Mouse (Mus musculus) granulocyte monocyte progenitor cell, adult 5-6 weeks (primary cell): ENCODE results near the gene Cers3. TPM values are rescaled to one million over a fixed set of nuclear protein-coding genes. Genes with fewer than 3 reads are reported as not detected.

Experiments used
- ATAC-seq: replicated peaks from 2 replicates; pipeline ENCODE4 v1.8.0; 2016; ENCODE audit warnings: mild to moderate bottlenecking, moderate TSS enrichment, inconsistent platforms; ENCODE audit not compliant: poor library complexity, severe bottlenecking
- total RNA-seq, 2 experiments: library from RNA; stranded (forward) in 1 of 2; stranded (reverse) in 1 of 2; fragments of 200-712, 200-1000 nt in 1 of 2; fragments of >200 nt in 1 of 2; fragmentation: Nextera tagmentation in 1 of 2; gene quantifications; 2 replicates each; pipeline ENCODE4 v1.2.3; 2014 to 2017

Cers3 gene
- not detected in 2 replicates for total RNA-seq (2014; fragmentation: Nextera tagmentation)
- total RNA-seq (2017), result not detected in 2 replicates

- peak; percentile 27; the same call in 1 of the 2 replicates for ATAC-seq
Measured at GRCm38 (mm10) chr7:66743377-66743781, at the start of gene Cers3. Cers3 (plus strand) TSS chr7:66743504.

DNA sequence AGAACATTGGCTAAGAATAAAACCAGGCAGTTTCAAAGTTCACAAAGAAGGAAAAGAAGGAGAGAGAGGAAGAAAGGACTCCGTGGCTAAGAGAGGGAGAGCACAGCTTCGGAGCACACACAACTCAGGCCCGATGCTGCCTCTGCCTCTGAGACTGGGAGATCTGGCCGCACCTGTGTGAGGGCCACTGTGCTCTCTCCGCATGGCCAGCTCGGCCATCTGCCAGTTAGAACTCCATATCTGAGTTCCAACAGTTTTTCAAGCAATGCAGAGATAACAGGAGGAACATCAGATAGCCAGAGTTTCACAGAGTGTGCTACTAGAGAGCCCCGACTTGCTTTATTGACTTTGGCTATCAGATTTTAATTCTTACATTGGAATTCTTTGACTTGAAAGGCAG, 48.8 kb upstream of the Cers3 start:
- ATAC-seq, result no peak

- ATAC-seq, result no peak
Measured at GRCm38 (mm10) chr7:66702721-66703120, 40.6 kb upstream of the Cers3 start.

DNA sequence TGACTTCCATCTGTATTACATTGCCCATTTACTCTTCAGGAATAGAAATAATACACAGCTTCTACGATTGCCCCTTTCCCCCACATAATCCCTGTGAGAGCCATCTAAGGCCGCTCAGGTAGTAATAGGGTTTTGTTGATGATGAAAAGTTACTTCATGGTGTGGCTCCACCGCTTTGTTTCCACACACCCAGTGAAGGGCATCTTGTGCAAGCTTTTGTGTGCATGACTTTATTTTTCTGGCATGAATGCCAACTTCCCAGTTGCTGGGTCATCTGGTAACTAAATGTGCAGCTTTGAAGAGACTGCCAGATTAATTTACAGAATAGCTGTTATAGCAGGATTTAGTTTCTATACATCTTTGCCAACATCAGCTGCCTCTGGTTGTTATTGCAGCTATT, 38.7 kb upstream of the Cers3 start:
- ATAC-seq, result peak; percentile 67

GRCm38 (mm10) chr7:66711166-66711565, 32.1 kb upstream of the Cers3 start:
- no peak for ATAC-seq

DNA sequence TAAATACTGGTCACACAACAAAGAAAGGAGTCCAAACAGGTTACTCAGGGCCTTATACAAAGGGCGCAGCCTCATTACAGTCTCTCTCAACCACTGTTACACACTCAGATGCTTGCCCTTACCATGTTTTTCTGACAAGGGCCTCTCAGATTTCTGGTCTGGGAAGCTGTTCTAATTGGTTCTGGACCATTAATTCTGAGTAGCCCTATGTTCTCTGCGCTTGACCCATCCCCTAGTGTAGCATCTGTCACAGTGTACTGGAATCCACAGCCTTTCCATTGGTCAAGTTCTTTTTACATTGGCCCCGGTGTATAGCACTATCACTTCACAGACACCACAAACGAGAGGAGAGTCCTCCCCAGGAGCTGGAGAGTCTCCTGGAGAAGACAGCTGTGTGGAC, 18.8 kb upstream of the Cers3 start:
- ATAC-seq, result no peak

DNA sequence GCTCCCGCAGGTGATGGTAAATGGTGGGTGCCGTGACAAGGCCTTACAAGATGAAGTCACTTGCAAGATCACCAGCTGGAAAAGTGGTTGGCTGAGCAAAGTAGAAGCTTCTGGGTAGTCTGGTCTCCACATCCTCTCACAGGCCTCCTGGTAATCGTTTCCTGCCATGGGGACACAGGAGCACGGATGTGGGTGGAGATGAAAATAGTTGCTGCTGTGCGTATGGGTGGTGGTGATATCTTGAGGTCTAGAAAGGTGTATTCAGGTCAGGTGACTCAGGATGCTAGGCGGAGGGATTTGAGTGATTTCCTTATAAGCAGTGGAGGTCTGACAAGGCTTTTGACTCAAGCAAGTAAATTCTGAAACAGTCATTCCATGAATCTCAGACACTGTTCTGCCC, 18.4 kb upstream of the Cers3 start:
- ATAC-seq, result no peak

DNA sequence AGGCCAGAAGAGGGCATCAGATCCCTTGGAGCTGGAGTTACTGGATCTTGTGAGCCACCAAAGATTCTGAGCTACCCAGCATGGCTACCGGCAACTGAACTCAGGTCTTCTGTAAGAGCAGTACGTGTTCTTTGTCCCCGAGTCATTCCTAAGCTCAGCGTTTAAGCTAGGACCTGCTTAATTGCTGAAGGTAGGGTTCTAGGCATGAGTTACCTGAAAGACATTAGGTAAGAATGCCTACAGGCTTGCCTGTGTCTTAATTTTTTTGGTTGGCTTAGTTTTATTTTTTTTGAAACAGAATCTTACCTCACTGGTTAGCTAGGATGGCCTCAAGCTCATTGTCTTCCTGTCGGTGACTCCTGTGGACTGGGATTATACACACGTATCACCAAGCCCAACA, 15.2 kb upstream of the Cers3 start:
- no peak for ATAC-seq

DNA sequence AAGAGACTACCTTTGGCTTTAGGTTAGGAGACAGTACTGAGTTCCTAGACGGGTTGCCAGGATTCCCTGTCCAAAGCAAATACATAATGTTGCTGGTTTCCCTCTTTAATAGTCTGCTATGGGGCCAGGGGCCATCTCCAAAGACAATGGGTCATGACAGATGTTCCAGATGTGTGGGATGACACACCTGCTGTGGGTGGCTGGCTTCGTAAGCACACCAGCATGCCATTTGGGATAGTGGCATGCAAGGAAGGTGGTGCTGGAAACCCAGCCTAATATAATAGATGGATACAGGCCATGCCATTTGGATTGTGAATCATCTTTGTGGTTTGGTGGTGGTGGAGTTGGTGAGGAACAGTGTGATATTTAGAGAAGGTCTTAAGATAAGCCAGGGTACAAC, 14.1 kb upstream of the Cers3 start:
- ATAC-seq, result no peak

- ATAC-seq, result no peak
Measured at GRCm38 (mm10) chr7:66733431-66733830, 9.9 kb upstream of the Cers3 start.

- no peak for ATAC-seq
Measured at GRCm38 (mm10) chr7:66733882-66734281, 9.4 kb upstream of the Cers3 start.

GRCm38 (mm10) chr7:66734466-66734865, 8.8 kb upstream of the Cers3 start:
- ATAC-seq, result no peak

GRCm38 (mm10) chr7:66734993-66735392, 8.3 kb upstream of the Cers3 start:
- ATAC-seq, result no peak

- ATAC-seq, result no peak
Measured at GRCm38 (mm10) chr7:66737418-66737817, 5.9 kb upstream of the Cers3 start.

GRCm38 (mm10) chr7:66741008-66741407, 2.3 kb upstream of the Cers3 start:
- peak; percentile 33; the same call in 1 of the 2 replicates for ATAC-seq

DNA sequence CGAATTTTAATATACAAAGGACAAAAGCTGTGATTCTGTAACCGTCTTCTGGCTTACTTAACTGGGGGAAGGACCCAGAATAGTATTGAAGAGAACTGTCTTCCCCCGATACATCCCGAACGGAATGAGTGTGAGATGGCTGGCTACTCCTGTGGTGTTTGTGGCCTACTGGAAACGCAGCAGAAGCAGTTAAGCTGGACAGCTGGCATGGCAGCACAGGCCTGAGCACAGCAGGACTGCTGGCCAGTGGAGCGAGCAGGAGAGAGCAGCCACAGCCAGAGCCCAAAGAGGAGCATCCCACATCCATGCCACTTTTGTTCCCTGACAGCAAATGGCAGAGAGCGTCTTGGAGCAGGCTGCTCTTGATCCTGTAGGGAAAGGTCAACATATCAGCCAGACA, 1.9 kb upstream of the Cers3 start:
- ATAC-seq, result no peak

DNA sequence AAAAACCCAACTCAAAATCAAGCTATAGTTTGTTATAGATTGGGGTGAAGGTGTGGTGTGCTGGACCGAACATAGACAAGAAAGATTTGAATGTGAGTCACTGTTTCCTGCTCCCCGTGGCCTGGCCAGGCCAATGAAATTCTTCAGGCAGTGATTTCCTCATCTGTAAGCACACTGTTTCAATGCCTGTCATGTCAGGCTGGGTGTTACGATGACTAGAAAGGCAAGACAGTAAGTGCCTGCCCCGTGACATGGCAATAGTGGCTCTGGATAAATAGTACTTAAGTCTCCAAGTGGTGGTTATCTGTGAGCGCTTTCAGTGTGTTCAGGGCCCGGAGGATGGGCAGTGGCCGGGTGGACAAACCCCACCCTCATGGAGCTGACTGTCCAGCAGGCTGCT, 3.7 kb downstream of the Cers3 start:
- no peak for ATAC-seq

DNA sequence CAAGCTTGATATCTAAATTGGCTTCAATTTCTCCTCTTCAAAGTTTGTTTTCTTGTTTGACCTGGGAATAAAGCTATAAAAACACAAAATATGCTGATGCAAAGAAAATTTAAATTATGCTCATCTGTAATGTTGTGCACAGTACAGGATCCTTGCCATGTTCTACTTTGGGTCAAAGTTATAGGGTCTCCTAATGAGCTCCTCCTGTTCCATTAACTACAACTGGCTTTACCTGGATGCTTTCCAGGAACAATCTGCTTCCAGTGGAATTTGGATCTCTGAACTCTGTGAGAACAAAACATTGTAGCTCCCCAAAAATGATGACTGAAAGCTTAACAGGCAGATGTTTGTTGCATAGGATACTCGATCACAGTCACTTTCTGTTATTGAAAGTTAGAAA, 6.7 kb downstream of the Cers3 start:
- no peak for ATAC-seq

DNA sequence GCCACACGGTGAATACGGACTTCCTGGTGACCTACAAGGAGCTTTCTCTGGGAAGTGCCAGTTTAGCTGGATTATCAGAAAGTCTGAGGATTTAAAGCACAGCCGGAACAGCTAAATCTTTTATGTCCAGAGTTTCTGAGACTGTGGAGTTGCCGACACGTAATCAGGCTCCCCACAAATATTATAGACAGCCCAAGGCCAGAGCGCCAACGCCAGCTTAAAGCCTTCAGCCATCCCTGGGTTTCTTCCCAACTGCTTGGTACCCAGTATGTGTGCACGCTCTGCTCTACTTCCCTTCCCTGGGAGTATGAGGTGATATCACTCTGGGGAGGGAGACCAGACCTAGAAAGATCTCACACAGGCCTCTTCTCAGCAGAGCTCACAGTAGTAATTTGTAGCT, 10.5 kb downstream of the Cers3 start:
- no peak for ATAC-seq

DNA sequence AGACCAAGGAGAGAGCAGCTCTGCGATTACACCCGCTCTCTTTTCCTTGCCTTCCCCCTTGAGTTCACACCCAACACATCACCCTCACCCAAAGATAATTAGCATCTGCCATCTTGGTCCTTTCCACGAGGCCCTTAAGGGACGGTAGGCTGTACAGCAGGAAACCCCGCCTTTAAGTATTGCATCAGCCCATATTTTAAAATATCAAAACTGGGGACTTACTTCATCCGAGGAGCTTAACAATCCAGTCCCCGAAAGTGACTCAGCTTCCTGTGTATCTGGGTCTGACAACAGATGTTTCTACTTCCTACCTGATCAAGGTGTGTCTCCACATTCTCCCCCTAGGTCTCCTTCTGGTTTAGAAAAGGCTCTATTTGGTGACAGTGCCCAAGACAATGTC, 12.3 kb downstream of the Cers3 start:
- peak; percentile 40 for ATAC-seq

DNA sequence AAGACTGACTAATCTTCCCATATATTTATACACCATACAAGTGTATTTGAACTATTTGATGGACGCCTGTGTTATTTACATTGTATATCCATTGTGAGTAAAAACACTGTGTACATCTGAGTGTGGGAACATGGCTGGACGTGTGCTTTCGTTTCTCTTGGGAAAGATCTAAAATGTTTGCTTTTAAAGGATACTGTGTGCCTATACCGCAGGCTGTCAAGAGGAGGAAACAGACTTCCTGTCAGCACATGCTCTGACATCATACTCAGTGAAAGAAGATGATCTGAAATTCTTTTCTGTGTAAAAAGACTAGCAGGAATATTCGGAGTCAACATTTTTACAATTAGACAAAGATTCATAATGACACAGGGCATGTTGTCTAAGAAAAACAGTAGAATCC, 26.6 kb downstream of the Cers3 start:
- peak; percentile 40; the same call in 1 of the 2 replicates for ATAC-seq

DNA sequence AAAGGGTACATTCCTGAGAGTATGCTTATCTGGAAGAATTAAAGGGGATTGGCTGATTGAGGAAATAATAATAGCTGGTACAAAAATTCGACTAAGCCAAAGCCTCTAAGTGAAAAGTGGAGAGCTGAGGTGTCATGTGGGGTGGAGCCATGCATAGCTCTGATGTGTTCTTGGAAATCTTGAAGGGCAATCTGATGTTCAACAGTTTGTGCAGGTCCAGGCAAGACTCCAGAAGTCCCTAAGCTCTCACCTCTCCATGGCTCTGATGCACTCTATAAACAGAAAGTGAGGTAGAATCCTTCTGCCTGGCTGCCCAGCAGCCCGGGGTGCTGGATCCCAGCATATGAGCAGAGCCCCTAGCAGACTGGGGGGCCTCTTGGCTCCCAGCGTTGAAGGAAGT, 27.4 kb downstream of the Cers3 start:
- no peak for ATAC-seq

DNA sequence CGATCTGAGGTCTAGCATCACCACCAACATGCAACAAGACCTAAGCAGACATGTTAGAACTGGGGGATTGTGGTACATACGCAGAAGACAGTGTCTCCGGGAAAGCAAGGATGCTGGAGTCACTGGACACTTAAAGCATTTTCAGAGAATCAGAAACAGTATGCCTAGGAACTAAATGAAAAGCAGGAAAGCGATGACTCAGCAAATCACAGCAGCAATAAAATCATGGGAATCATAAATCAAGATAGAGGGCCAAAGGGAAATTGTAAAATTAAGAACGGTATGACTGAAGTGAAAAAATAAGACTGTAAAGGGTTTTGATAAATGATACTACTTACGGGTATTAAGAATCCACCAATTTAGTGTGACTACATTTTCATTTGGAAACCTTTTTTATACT, 27.9 kb downstream of the Cers3 start:
- no peak for ATAC-seq
